In the genomic region with DNA sequence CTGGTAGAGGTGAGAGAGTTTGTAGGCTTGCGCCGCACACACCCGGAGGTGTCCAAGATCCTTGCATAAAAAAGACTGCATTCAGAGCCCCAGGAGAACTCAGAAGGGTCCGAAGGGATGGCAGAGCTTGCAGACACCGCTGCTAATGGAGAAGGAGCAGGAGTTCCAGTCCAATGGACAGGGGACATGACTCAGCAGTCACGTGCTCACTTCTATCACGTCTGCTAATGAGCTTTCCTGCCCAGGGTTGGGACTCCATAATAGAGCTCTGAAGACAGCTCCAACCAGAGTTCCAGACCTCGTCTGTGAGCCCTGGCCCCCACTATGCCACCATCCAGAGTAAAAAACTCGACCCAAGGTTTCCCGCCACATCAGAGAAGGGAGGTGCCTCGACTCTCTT, we compare ENCODE assay signal across 27 mouse cellular contexts. TPM values are rescaled to one million over a fixed set of nuclear protein-coding genes. Genes with fewer than 3 reads are reported as not detected.
DNase-seq lines count a peak whose midpoint lies in the region; ATAC-seq and TF ChIP-seq lines count a peak whose summit lies in the region.
"Had no signal": no experiment of that assay in that cellular context is flagged by ENCODE, and none has a peak within 500 bp of the region (broad histone marks: within the 10 kb centered on the region; RNA-seq: fewer than 3 reads in every experiment).

No protein-coding gene starts in this region.

- intact Hi-C loops in heart, postnatal 14 days (cut with DNase I), result no loop called here
- intact Hi-C loops in left cerebral cortex, postnatal 36 days (cut with DNase I), result no loop called here

- DNase-seq in heart, adult 11 months, result peak; percentile 86
- no peak for DNase-seq in heart, postnatal 14 days
- peak; percentile 32 for DNase-seq in retina, postnatal 1 day
- DNase-seq in retina, embryonic 14.5 days (ENCODE audit: low spot score), result no peak
- peak; percentile 42 to 55 for DNase-seq in kidney, postnatal 36 days
- DNase-seq in stomach, postnatal 0 days (ENCODE audit: low spot score), result peak; percentile 14
- DNase-seq in urinary bladder, adult 18-20 months (ENCODE audit: low spot score in 2 of 2), result no peak
- no peak for DNase-seq in left cerebral cortex, postnatal 36 days (ENCODE audit: low spot score in 2 of 2)
- DNase-seq: adrenal gland, postnatal 25 days; cerebellum, adult 18-20 months; gastrocnemius, postnatal 14 days; heart, adult 2 months; heart, postnatal 4 days; lung, postnatal 10 days; thymus, adult 2 months had no signal

- 73% methylated on average over 10 of the region's 11 CpGs for WGBS in stomach, postnatal 0 days

- no peak for TF ChIP-seq CTCF in stomach, postnatal 0 days (IDR thresholded peaks at IDR 0.05; ENCODE audit: low read depth)

- H3K27me3 ChIP-seq in stomach, postnatal 0 days (ENCODE audit: control insufficient read depth, insufficient read depth, low read length), result no peaks in the 10 kb centered on the region
- H3K27me3 ChIP-seq: hindbrain, embryonic 15.5 days; intestine, embryonic 15.5 days; Patski; stomach, embryonic 15.5 days had no signal

- no peak for TF ChIP-seq EP300 in stomach, postnatal 0 days (optimal IDR thresholded peaks at IDR 0.05)

- no peaks in the 10 kb centered on the region for H3K36me3 ChIP-seq in stomach, postnatal 0 days (ENCODE audit: control insufficient read depth, insufficient read depth, low read length)

- no peaks in the 10 kb centered on the region for H3K4me1 ChIP-seq in stomach, postnatal 0 days (replicated peaks; ENCODE audit: control insufficient read depth, insufficient read depth)
- H3K4me1 ChIP-seq: intestine, embryonic 15.5 days; stomach, embryonic 15.5 days had no signal

- ATAC-seq in stomach, postnatal 0 days (ENCODE audit: low FRiP score, low TSS enrichment), result no peak
- ATAC-seq: forebrain, embryonic 14.5 days; intestine, embryonic 15.5 days; Patski had no signal

- H3K9ac ChIP-seq in stomach, postnatal 0 days (ENCODE audit: low read length), result no peak overlapping the region
- H3K9ac ChIP-seq: hindbrain, embryonic 15.5 days; intestine, embryonic 15.5 days; liver, embryonic 14.5 days; stomach, embryonic 15.5 days had no signal

- no peaks in the 10 kb centered on the region for H3K9me3 ChIP-seq in stomach, postnatal 0 days (ENCODE audit: control insufficient read depth, low read length)
- H3K9me3 ChIP-seq: hindbrain, embryonic 15.5 days; intestine, embryonic 15.5 days; limb, embryonic 10.5 days; stomach, embryonic 15.5 days had no signal

- no peak overlapping the region for H3K27ac ChIP-seq in stomach, postnatal 0 days (replicated peaks)
- H3K27ac ChIP-seq: embryonic facial prominence, embryonic 10.5 days; heart, adult 2 months; hindbrain, embryonic 15.5 days; intestine, embryonic 15.5 days; limb, embryonic 10.5 days; liver, embryonic 14.5 days; stomach, embryonic 15.5 days had no signal

- H3K4me3 ChIP-seq in stomach, postnatal 0 days (ENCODE audit: low read depth, low read length), result no peak overlapping the region
- H3K4me3 ChIP-seq: embryonic facial prominence, embryonic 10.5 days; heart, adult 2 months; hindbrain, embryonic 15.5 days; intestine, embryonic 15.5 days; limb, embryonic 10.5 days; stomach, embryonic 15.5 days had no signal

- H3K4me2 ChIP-seq in stomach, postnatal 0 days (replicated peaks; ENCODE audit: low read depth), result no peak overlapping the region
- H3K4me2 ChIP-seq: hindbrain, embryonic 15.5 days; intestine, embryonic 15.5 days; stomach, embryonic 15.5 days had no signal

RNA-seq across cellular contexts. Expression of gene 1500011B03Rik, which starts 5.1 kb away (rescaled TPM):
- 10 to 100 TPM in 1 of 2 experiments, 1 to 10 TPM in 1; 8.6 to 12.3 TPM for total RNA-seq in heart, postnatal 14 days (2021)
- polyA plus RNA-seq in stomach, postnatal 0 days (2015; fragmentation: Nextera tagmentation; extraction: Ambion mirVana), result 110 and 118 TPM in 2 replicates
- 100 to 1,000 TPM; 169 to 176 TPM for total RNA-seq in left cerebral cortex, postnatal 36 days (2021)

RNA-seq across cellular contexts. Expression of gene 4930519G04Rik, which starts 35.3 kb away (rescaled TPM):
- total RNA-seq in heart, postnatal 14 days (2021), result not detected
- 0.05 TPM in 1 of 2 replicates, not detected in the other for polyA plus RNA-seq in stomach, postnatal 0 days (2015; fragmentation: Nextera tagmentation; extraction: Ambion mirVana)
- not detected for total RNA-seq in left cerebral cortex, postnatal 36 days (2021)
- total RNA-seq: adrenal gland, postnatal 25 days; gastrocnemius, postnatal 14 days; heart, adult 2 months; heart, postnatal 4 days; left cerebral cortex, adult 18-20 months; midbrain, postnatal 0 days had no signal
- polyA plus RNA-seq: embryonic facial prominence, embryonic 10.5 days; forebrain, embryonic 14.5 days; heart, adult 2 months; heart, embryonic 14.5 days; hindbrain, embryonic 15.5 days; intestine, embryonic 15.5 days; limb, embryonic 10.5 days; liver, embryonic 14.5 days; midbrain, postnatal 0 days; stomach, embryonic 15.5 days; thymus, adult 2 months had no signal

RNA-seq across cellular contexts. Expression of gene Gm9936, which starts 40.4 kb away (rescaled TPM):
- not detected for total RNA-seq in heart, postnatal 14 days (2021)
- 0.06 and 0.15 TPM in 2 replicates for polyA plus RNA-seq in stomach, postnatal 0 days (2015; fragmentation: Nextera tagmentation; extraction: Ambion mirVana)
- 1 to 10 TPM in 1 of 2 experiments, under 1 TPM in 1; 1.00 to 1.0 TPM for total RNA-seq in left cerebral cortex, postnatal 36 days (2021)
- total RNA-seq: gastrocnemius, postnatal 14 days; heart, adult 2 months; heart, postnatal 4 days; megakaryocyte progenitor cell, adult 5-6 weeks had no signal
- polyA plus RNA-seq: heart, adult 2 months; heart, embryonic 14.5 days; limb, embryonic 10.5 days; liver, embryonic 14.5 days; Patski; thymus, adult 2 months had no signal

RNA-seq across cellular contexts. Expression of gene Git2, which starts 42.8 kb away (rescaled TPM):
- 10 to 100 TPM; 42.4 to 44.8 TPM for total RNA-seq in heart, postnatal 14 days (2021)
- polyA plus RNA-seq in stomach, postnatal 0 days (2015; fragmentation: Nextera tagmentation; extraction: Ambion mirVana), result 14.2 and 16.1 TPM in 2 replicates
- total RNA-seq in left cerebral cortex, postnatal 36 days (2021), result 10 to 100 TPM; 32.0 to 46.1 TPM

RNA-seq across cellular contexts. Expression of gene Ankrd13a, which starts 43.6 kb away (rescaled TPM):
- total RNA-seq in heart, postnatal 14 days (2021), result 10 to 100 TPM; 45.7 to 46.5 TPM
- polyA plus RNA-seq in stomach, postnatal 0 days (2015; fragmentation: Nextera tagmentation; extraction: Ambion mirVana), result 36.4 and 41.7 TPM in 2 replicates
- total RNA-seq in left cerebral cortex, postnatal 36 days (2021), result 10 to 100 TPM; 34.7 to 35.4 TPM

Comparison
In these comparisons a context has a peak if more than half of its experiments do, and no peak if none do; other contexts are left out.
1. DNase-seq: peak in heart, adult 11 months (single experiment), retina, postnatal 1 day (single experiment), kidney, postnatal 36 days (2 of 2) and stomach, postnatal 0 days (single experiment); none in heart, postnatal 14 days (0 of 2), retina, embryonic 14.5 days (single experiment), urinary bladder, adult 18-20 months (0 of 2) and left cerebral cortex, postnatal 36 days (0 of 2).
2. RNA of gene 1500011B03Rik, which starts 5.1 kb away (total RNA-seq): 169 to 176 TPM in left cerebral cortex, postnatal 36 days; 8.6 to 12.3 TPM in heart, postnatal 14 days; every median in the first group is over 10 times any median in the second.